Mouse (Mus musculus): ENCODE measurements around the gene Acap1. TPM values are rescaled to one million over a fixed set of nuclear protein-coding genes. Genes with fewer than 3 reads are reported as not detected.

The Acap1 gene
- 1.5 and 2.3 TPM in 2 replicates for polyA plus RNA-seq (2011; ENCODE audit: insufficient read depth, insufficient read length, low read depth, missing spikeins)

- Histone ChIP-seq H3K36me3 (ENCODE audit: control insufficient read depth, insufficient read depth, low read length, poor library complexity, severe bottlenecking) (no peaks in the 10 kb centered on the region), H3K4me3 (ENCODE audit: low read depth, low read length) (no peak within 1 kb of the TSS), H3K27ac (ENCODE audit: insufficient read depth, low read length) (no peak within 1 kb of the TSS), H3K9ac (ENCODE audit: low read depth, poor library complexity, severe bottlenecking) (peak within 1 kb of the TSS; percentile 52), H3K9me3 (replicated peaks; ENCODE audit: control insufficient read depth, insufficient read depth, low read length, poor library complexity, severe bottlenecking) (no peaks in the 10 kb centered on the region), H3K4me1 (ENCODE audit: control insufficient read depth, insufficient read depth, low read length) (peaks cover 3% of the 10 kb centered on the region), H3K27me3 (ENCODE audit: control insufficient read depth, insufficient read depth, low read length, poor library complexity, severe bottlenecking) (no peaks in the 10 kb centered on the region)
- TF ChIP-seq EP300 (IDR thresholded peaks at IDR 0.05; ENCODE audit: insufficient read depth, low read depth, low read length): no peak
- no peak for TF ChIP-seq POLR2A (IDR thresholded peaks at IDR 0.05; ENCODE audit: insufficient read depth, low read length)
- TF ChIP-seq CTCF (IDR thresholded peaks at IDR 0.05; ENCODE audit: low read depth, low read length): no peak
Observed at GRCm38 (mm10) chr11:69895291-69895690, at the start of gene Acap1. Gene Acap1 (minus strand): TSS chr11:69895539.

GRCm38 (mm10) chr11:69940962-69941361 is 45.6 kb upstream of the Acap1 start:
- peaks cover 11% of the 10 kb centered on the region for H3K4me1 ChIP-seq (ENCODE audit: control insufficient read depth, insufficient read depth, low read length)
- H3K36me3 ChIP-seq (ENCODE audit: control insufficient read depth, insufficient read depth, low read length, poor library complexity, severe bottlenecking): no peaks in the 10 kb centered on the region; the same call in 1 of the 2 replicates
- no peak for TF ChIP-seq EP300 (IDR thresholded peaks at IDR 0.05; ENCODE audit: insufficient read depth, low read depth, low read length)
- no peak for TF ChIP-seq CTCF (IDR thresholded peaks at IDR 0.05; ENCODE audit: low read depth, low read length)
- TF ChIP-seq POLR2A (IDR thresholded peaks at IDR 0.05; ENCODE audit: insufficient read depth, low read length): no peak
- H3K9me3 ChIP-seq (replicated peaks; ENCODE audit: control insufficient read depth, insufficient read depth, low read length, poor library complexity, severe bottlenecking): no peaks in the 10 kb centered on the region
- H3K27me3 ChIP-seq (ENCODE audit: control insufficient read depth, insufficient read depth, low read length, poor library complexity, severe bottlenecking): no peaks in the 10 kb centered on the region
- H3K27ac ChIP-seq (ENCODE audit: insufficient read depth, low read length): no peak overlapping the region
- H3K9ac ChIP-seq (ENCODE audit: low read depth, poor library complexity, severe bottlenecking): no peak overlapping the region
- no peak overlapping the region for H3K4me3 ChIP-seq (ENCODE audit: low read depth, low read length)

GRCm38 (mm10) chr11:69939731-69940130 is 44.4 kb upstream of the Acap1 start:
- H3K27me3 ChIP-seq (ENCODE audit: control insufficient read depth, insufficient read depth, low read length, poor library complexity, severe bottlenecking): no peaks in the 10 kb centered on the region
- no peaks in the 10 kb centered on the region; the same call in 1 of the 2 replicates for H3K36me3 ChIP-seq (ENCODE audit: control insufficient read depth, insufficient read depth, low read length, poor library complexity, severe bottlenecking)
- no peak overlapping the region for H3K4me3 ChIP-seq (ENCODE audit: low read depth, low read length)
- H3K27ac ChIP-seq (ENCODE audit: insufficient read depth, low read length): no peak overlapping the region
- H3K4me1 ChIP-seq (ENCODE audit: control insufficient read depth, insufficient read depth, low read length): peaks cover 11% of the 10 kb centered on the region
- H3K9me3 ChIP-seq (replicated peaks; ENCODE audit: control insufficient read depth, insufficient read depth, low read length, poor library complexity, severe bottlenecking): no peaks in the 10 kb centered on the region
- TF ChIP-seq EP300 (IDR thresholded peaks at IDR 0.05; ENCODE audit: insufficient read depth, low read depth, low read length) (no peak), POLR2A (IDR thresholded peaks at IDR 0.05; ENCODE audit: insufficient read depth, low read length) (no peak), CTCF (IDR thresholded peaks at IDR 0.05; ENCODE audit: low read depth, low read length) (no peak)
- no peak overlapping the region for H3K9ac ChIP-seq (ENCODE audit: low read depth, poor library complexity, severe bottlenecking)

- peaks cover 11% of the 10 kb centered on the region for H3K4me1 ChIP-seq (ENCODE audit: control insufficient read depth, insufficient read depth, low read length)
- H3K27me3 ChIP-seq (ENCODE audit: control insufficient read depth, insufficient read depth, low read length, poor library complexity, severe bottlenecking): no peaks in the 10 kb centered on the region
- no peak for TF ChIP-seq POLR2A (IDR thresholded peaks at IDR 0.05; ENCODE audit: insufficient read depth, low read length)
- no peak overlapping the region for H3K9ac ChIP-seq (ENCODE audit: low read depth, poor library complexity, severe bottlenecking)
- no peak overlapping the region for H3K27ac ChIP-seq (ENCODE audit: insufficient read depth, low read length)
- no peak overlapping the region for H3K4me3 ChIP-seq (ENCODE audit: low read depth, low read length)
- no peaks in the 10 kb centered on the region for H3K9me3 ChIP-seq (replicated peaks; ENCODE audit: control insufficient read depth, insufficient read depth, low read length, poor library complexity, severe bottlenecking)
- no peaks in the 10 kb centered on the region; the same call in 1 of the 2 replicates for H3K36me3 ChIP-seq (ENCODE audit: control insufficient read depth, insufficient read depth, low read length, poor library complexity, severe bottlenecking)
Observed at GRCm38 (mm10) chr11:69939181-69939580, 43.8 kb upstream of the Acap1 start.

- H3K27me3 ChIP-seq (ENCODE audit: control insufficient read depth, insufficient read depth, low read length, poor library complexity, severe bottlenecking): no peaks in the 10 kb centered on the region
- no peak overlapping the region for H3K4me3 ChIP-seq (ENCODE audit: low read depth, low read length)
- no peaks in the 10 kb centered on the region for H3K9me3 ChIP-seq (replicated peaks; ENCODE audit: control insufficient read depth, insufficient read depth, low read length, poor library complexity, severe bottlenecking)
- H3K36me3 ChIP-seq (ENCODE audit: control insufficient read depth, insufficient read depth, low read length, poor library complexity, severe bottlenecking): no peaks in the 10 kb centered on the region; the same call in 1 of the 2 replicates
- TF ChIP-seq POLR2A (IDR thresholded peaks at IDR 0.05; ENCODE audit: insufficient read depth, low read length) (no peak), EP300 (IDR thresholded peaks at IDR 0.05; ENCODE audit: insufficient read depth, low read depth, low read length) (no peak), CTCF (IDR thresholded peaks at IDR 0.05; ENCODE audit: low read depth, low read length) (no peak)
- H3K27ac ChIP-seq (ENCODE audit: insufficient read depth, low read length): no peak overlapping the region
- H3K9ac ChIP-seq (ENCODE audit: low read depth, poor library complexity, severe bottlenecking): no peak overlapping the region
- peaks cover 11% of the 10 kb centered on the region for H3K4me1 ChIP-seq (ENCODE audit: control insufficient read depth, insufficient read depth, low read length)
Observed at GRCm38 (mm10) chr11:69938401-69938979, 43.2 kb upstream of the Acap1 start.

- peaks cover 11% of the 10 kb centered on the region for H3K4me1 ChIP-seq (ENCODE audit: control insufficient read depth, insufficient read depth, low read length)
- H3K9ac ChIP-seq (ENCODE audit: low read depth, poor library complexity, severe bottlenecking): no peak overlapping the region
Observed at GRCm38 (mm10) chr11:69937834-69938233, 42.5 kb upstream of the Acap1 start.

More at GRCm38 (mm10) chr11:69937834-69938233, 42.5 kb upstream of the Acap1 start:
- no peaks in the 10 kb centered on the region for H3K9me3 ChIP-seq (replicated peaks; ENCODE audit: control insufficient read depth, insufficient read depth, low read length, poor library complexity, severe bottlenecking)
- H3K4me3 ChIP-seq (ENCODE audit: low read depth, low read length): no peak overlapping the region
- TF ChIP-seq CTCF (IDR thresholded peaks at IDR 0.05; ENCODE audit: low read depth, low read length) (no peak), POLR2A (IDR thresholded peaks at IDR 0.05; ENCODE audit: insufficient read depth, low read length) (no peak), EP300 (IDR thresholded peaks at IDR 0.05; ENCODE audit: insufficient read depth, low read depth, low read length) (no peak)
- no peaks in the 10 kb centered on the region; the same call in 1 of the 2 replicates for H3K36me3 ChIP-seq (ENCODE audit: control insufficient read depth, insufficient read depth, low read length, poor library complexity, severe bottlenecking)
- H3K27me3 ChIP-seq (ENCODE audit: control insufficient read depth, insufficient read depth, low read length, poor library complexity, severe bottlenecking): no peaks in the 10 kb centered on the region
- no peak overlapping the region for H3K27ac ChIP-seq (ENCODE audit: insufficient read depth, low read length)

Data from ES-Bruce4 (cell line).